Mouse (Mus musculus) midbrain, embryonic 15.5 days (tissue): Measurements from ENCODE around the gene Gm11937. TPM values are rescaled to one million over a fixed set of nuclear protein-coding genes. Genes with fewer than 3 reads are reported as not detected.

ENCODE experiments used
- ATAC-seq: fragments of 200-750 bp; cut with Nextera tagmentation; replicated peaks from 2 replicates; pipeline ENCODE4 v1.8.0; 2017; ENCODE audit warnings: moderate TSS enrichment
- H3K27ac ChIP-seq: fragments of 300-500 bp; sonication (generic); 2 replicates; pipeline ENCODE4 v1.5.1; 2015; ENCODE audit warnings: mild to moderate bottlenecking, inconsistent platforms
- H3K27me3 ChIP-seq: fragments of 300-500 bp; sonication (generic); replicated peaks from 2 replicates; pipeline ENCODE4 v1.6.1; 2015; ENCODE audit warnings: inconsistent platforms
- H3K36me3 ChIP-seq: fragments of 300-500 bp; sonication (generic); replicated peaks from 2 replicates; pipeline ENCODE4 v1.6.1; 2015; ENCODE audit warnings: inconsistent platforms
- H3K4me1 ChIP-seq: fragments of 300-500 bp; sonication (generic); 2 replicates; pipeline ENCODE4 v1.6.1; 2015; ENCODE audit warnings: inconsistent platforms
- H3K4me2 ChIP-seq: fragments of 300-500 bp; sonication (generic); 2 replicates; pipeline ENCODE4 v1.6.1; 2015; ENCODE audit warnings: inconsistent platforms, mild to moderate bottlenecking, moderate library complexity
- H3K4me3 ChIP-seq: fragments of 300-500 bp; sonication (generic); 2 replicates; pipeline ENCODE4 v1.5.1; 2015; ENCODE audit warnings: mild to moderate bottlenecking, inconsistent platforms
- H3K9ac ChIP-seq: fragments of 300-500 bp; sonication (generic); 2 replicates; pipeline ENCODE4 v1.6.1; 2015; ENCODE audit warnings: mild to moderate bottlenecking, inconsistent platforms
- H3K9me3 ChIP-seq: fragments of 300-500 bp; sonication (generic); 2 replicates; pipeline ENCODE4 v1.6.1; 2016; ENCODE audit warnings: inconsistent platforms
- WGBS: fragments of 180-500 bp; shearing (Covaris S2); methylation state at CpG from one replicate; pipeline ENCODE4 v1.1.7; 2015; ENCODE audit warnings: mixed read lengths; 5-methylcytosine and 5-hydroxymethylcytosine counted together
- polyA plus RNA-seq: library from polyadenylated mRNA; unstranded; fragments of >200 nt; fragmentation: Nextera tagmentation; extraction: Ambion mirVana; gene quantifications from 2 replicates; pipeline ENCODE4 v1.2.1, GENCODE M21; 2015

The Gm11937 gene
- polyA plus RNA-seq, 1 experiment from 2014 or later, result not detected

GRCm38 (mm10) chr11:99573164-99573563 is 36.8 kb downstream of the Gm11937 start:
- Histone ChIP-seq H3K9ac (no peak overlapping the region), H3K27me3 (no peaks in the 10 kb centered on the region), H3K4me1 (no peaks in the 10 kb centered on the region), H3K9me3 (no peaks in the 10 kb centered on the region), H3K36me3 (no peaks in the 10 kb centered on the region), H3K4me3 (no peak overlapping the region), H3K27ac (no peak overlapping the region), H3K4me2 (no peak overlapping the region)
- WGBS, result 16% methylated on average over 4 of the region's 4 CpGs
- no peak for ATAC-seq

GRCm38 (mm10) chr11:99566530-99566929 is 43.5 kb downstream of the Gm11937 start, which contains the start of gene Krtap3-1:
Gene Krtap3-1 (minus strand): TSS chr11:99566630.
- Histone ChIP-seq H3K36me3 (no peaks in the 10 kb centered on the region), H3K4me1 (no peaks in the 10 kb centered on the region), H3K27ac (no peak within 1 kb of the TSS), H3K9me3 (no peaks in the 10 kb centered on the region), H3K27me3 (no peaks in the 10 kb centered on the region), H3K4me2 (no peak within 1 kb of the TSS), H3K4me3 (no peak within 1 kb of the TSS), H3K9ac (no peak within 1 kb of the TSS)
- ATAC-seq, result no peak
- WGBS, result 94% methylated on average over 7 of the region's 7 CpGs

- no peaks in the 10 kb centered on the region for H3K27me3 ChIP-seq
- no peak overlapping the region for H3K27ac ChIP-seq
- H3K4me2 ChIP-seq, result no peak overlapping the region
- H3K9me3 ChIP-seq, result no peaks in the 10 kb centered on the region
- no peak for ATAC-seq
- H3K4me3 ChIP-seq, result no peak overlapping the region
- H3K4me1 ChIP-seq, result no peaks in the 10 kb centered on the region
- WGBS, result 83% methylated on average over 6 of the region's 6 CpGs
- no peaks in the 10 kb centered on the region for H3K36me3 ChIP-seq
- no peak overlapping the region for H3K9ac ChIP-seq
Measured at GRCm38 (mm10) chr11:99562580-99562979, 47.4 kb downstream of the Gm11937 start.

Other genes with a start within 250 kb of the Gm11937 start
- gene Krt28, start 235.3 kb downstream of the Gm11937 start, polyA plus RNA-seq, result 0.21 and 0.45 TPM in 2 replicates
- gene Krt10, start 220.8 kb downstream of the Gm11937 start, polyA plus RNA-seq, result 24.4 and 25.0 TPM in 2 replicates
- gene Krt12, start 187.9 kb downstream of the Gm11937 start, polyA plus RNA-seq, result 0.14 and 0.23 TPM in 2 replicates
- 0.19 and 0.20 TPM in 2 replicates for gene Krt20, start 172.0 kb downstream of the Gm11937 start, polyA plus RNA-seq
- 0.18 TPM in 1 of 2 replicates, not detected in the other for gene Krt23, start 117.1 kb downstream of the Gm11937 start, polyA plus RNA-seq
- not detected in 2 replicates for gene Krt39, start 88.9 kb downstream of the Gm11937 start, polyA plus RNA-seq
- gene Krt40, start 67.0 kb downstream of the Gm11937 start, polyA plus RNA-seq, result not detected in 2 replicates
- not detected in 2 replicates for gene Krtap3-3, start 59.3 kb downstream of the Gm11937 start, polyA plus RNA-seq
- gene Krtap3-2, start 53.3 kb downstream of the Gm11937 start, polyA plus RNA-seq, result not detected in 2 replicates
- gene Gm11939, start 50.7 kb downstream of the Gm11937 start, polyA plus RNA-seq, result not detected in 2 replicates
- gene Krtap3-1, start 43.6 kb downstream of the Gm11937 start, polyA plus RNA-seq, result not detected in 2 replicates
- gene Krtap1-5, start 29.2 kb downstream of the Gm11937 start, polyA plus RNA-seq, result not detected in 2 replicates
- not detected in 2 replicates for gene Krtap1-4, start 26.5 kb downstream of the Gm11937 start, polyA plus RNA-seq
- not detected in 2 replicates for gene Krtap1-3, start 18.9 kb downstream of the Gm11937 start, polyA plus RNA-seq
- not detected in 2 replicates for gene Krtap9-3, start 12.1 kb downstream of the Gm11937 start, polyA plus RNA-seq
- gene Gm11938, start 6.9 kb downstream of the Gm11937 start, polyA plus RNA-seq, result not detected in 2 replicates
- gene Krtap2-4, start 4.7 kb upstream of the Gm11937 start, polyA plus RNA-seq, result not detected in 2 replicates
- gene Gm11562, start 10.2 kb upstream of the Gm11937 start, polyA plus RNA-seq, result not detected in 2 replicates
- gene Krtap4-1, start 18.0 kb upstream of the Gm11937 start, polyA plus RNA-seq, result not detected in 2 replicates
- gene Krtap4-2, start 24.9 kb upstream of the Gm11937 start, polyA plus RNA-seq, result not detected in 2 replicates
- gene Krtap4-7, start 33.9 kb upstream of the Gm11937 start, polyA plus RNA-seq, result not detected in 2 replicates
- not detected in 2 replicates for gene Gm11555, start 40.0 kb upstream of the Gm11937 start, polyA plus RNA-seq
- gene Gm11563, start 48.8 kb upstream of the Gm11937 start, polyA plus RNA-seq, result not detected in 2 replicates
- gene Krtap4-6, start 55.8 kb upstream of the Gm11937 start, polyA plus RNA-seq, result not detected in 2 replicates
- gene Gm14190, start 80.6 kb upstream of the Gm11937 start, polyA plus RNA-seq, result not detected in 2 replicates
- not detected in 2 replicates for gene Gm14180, start 124.1 kb upstream of the Gm11937 start, polyA plus RNA-seq
- not detected in 2 replicates for gene Gm11595, start 162.7 kb upstream of the Gm11937 start, polyA plus RNA-seq
- gene Krtap4-8, start 170.5 kb upstream of the Gm11937 start, polyA plus RNA-seq, result not detected in 2 replicates
- not detected in 2 replicates for gene Krtap4-9, start 175.0 kb upstream of the Gm11937 start, polyA plus RNA-seq
- not detected in 2 replicates for gene Gm11596, start 183.3 kb upstream of the Gm11937 start, polyA plus RNA-seq
- not detected in 2 replicates for gene Gm11569, start 188.7 kb upstream of the Gm11937 start, polyA plus RNA-seq
- gene Gm11554, start 194.3 kb upstream of the Gm11937 start, polyA plus RNA-seq, result not detected in 2 replicates
- not detected in 2 replicates for gene Krtap4-13, start 199.7 kb upstream of the Gm11937 start, polyA plus RNA-seq
- gene Gm11564, start 205.5 kb upstream of the Gm11937 start, polyA plus RNA-seq, result not detected in 2 replicates
- gene 2300003K06Rik, start 227.9 kb upstream of the Gm11937 start, polyA plus RNA-seq, result not detected in 2 replicates
- not detected in 2 replicates for gene Krtap4-16, start 241.4 kb upstream of the Gm11937 start, polyA plus RNA-seq
- not detected in 2 replicates for gene Gm11568, start 247.7 kb upstream of the Gm11937 start, polyA plus RNA-seq